Mouse (Mus musculus) hindlimb bud, embryonic 11.5 days (tissue): ENCODE data around the gene Serpina3f.

Source experiments
- DNase-seq: peaks from one replicate; pipeline ENCODE4 v3.0.0-alpha.2; 2012; ENCODE audit warnings: low read depth, low spot score; ENCODE audit errors: extremely low spot score

Serpina3f gene

GRCm38 (mm10) chr12:104247553-104248002 lies 33.2 kb downstream of the Serpina3f start:
- no peak for DNase-seq

DNA sequence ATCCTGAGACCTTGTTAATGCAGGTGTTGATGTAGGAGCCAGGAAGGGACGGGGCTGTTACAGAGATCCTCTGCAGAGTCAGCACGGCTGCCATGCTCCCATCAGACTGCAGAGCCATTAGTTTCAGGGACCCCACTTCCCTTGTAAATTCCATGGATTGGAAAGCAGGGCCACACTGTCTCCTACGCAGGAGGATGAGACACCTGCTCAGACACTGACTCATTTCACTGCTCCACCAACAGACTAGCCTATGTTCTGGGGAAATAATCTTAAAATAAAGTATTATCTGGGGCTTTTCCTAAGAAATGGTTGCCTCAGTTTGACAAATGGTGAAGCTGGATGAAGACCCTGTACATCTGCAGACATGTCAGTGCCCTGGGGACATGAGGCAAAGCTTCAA lies 33.9 kb downstream of the Serpina3f start:
- DNase-seq: no peak

GRCm38 (mm10) chr12:104261041-104261440 lies 46.7 kb downstream of the Serpina3f start:
- no peak for DNase-seq

GRCm38 (mm10) chr12:104262863-104263262 lies 48.5 kb downstream of the Serpina3f start, which contains the start of gene Serpina3i:
Serpina3i (plus strand) TSS chr12:104263122.
- DNase-seq: no peak

DNA sequence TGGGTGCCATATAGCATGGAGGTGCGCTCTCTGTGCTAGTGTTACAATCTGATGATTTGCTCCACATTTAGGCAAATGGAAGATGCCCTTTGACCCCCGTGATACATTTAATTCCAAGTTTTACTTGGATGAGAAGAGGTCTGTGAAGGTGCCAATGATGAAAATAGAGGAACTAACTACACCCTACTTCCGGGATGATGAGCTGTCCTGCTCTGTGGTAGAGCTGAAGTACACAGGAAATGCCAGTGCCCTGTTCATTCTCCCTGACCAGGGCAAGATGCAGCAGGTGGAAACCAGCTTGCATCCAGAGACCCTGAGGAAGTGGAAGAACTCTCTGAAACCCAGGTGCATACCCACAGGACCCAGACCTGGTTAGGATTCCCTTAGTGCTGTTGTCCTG lies 52.0 kb downstream of the Serpina3f start:
- DNase-seq: no peak
